Mouse (Mus musculus): ENCODE measurements at regions not wholly inside any gene's neighbourhood (a gene's known extent, or its start where the extent isn't known, plus 50 kb on each side); places are given as distances from the start of the nearest gene placed in this dataset.

- DNase-seq (ENCODE audit: inconsistent ontology term), result no peak
Measured at GRCm38 (mm10) chr1:181299826-181300225, 52.6 kb upstream of the Cnih3 start.

DNA sequence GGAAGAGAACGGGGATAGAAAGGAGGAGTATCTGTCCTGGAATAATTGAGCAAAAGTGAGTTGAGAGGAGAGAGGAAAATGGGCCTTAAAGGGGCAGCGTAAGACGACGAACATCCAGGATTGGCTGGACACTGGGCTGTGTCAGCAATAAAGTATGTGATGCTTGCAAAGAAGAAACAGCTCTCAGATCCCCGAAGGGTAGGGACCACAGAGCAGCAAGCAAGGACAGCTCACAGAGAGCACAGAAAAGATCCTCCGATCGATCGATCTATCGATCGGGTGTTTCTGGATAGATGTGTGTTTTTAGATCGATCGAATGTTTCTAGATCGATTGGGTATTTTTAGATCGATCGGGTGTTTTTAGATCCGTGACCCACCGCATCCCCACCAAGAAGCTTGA, 50.3 kb upstream of the Cnih3 start:
- no peak for DNase-seq (ENCODE audit: inconsistent ontology term)

All from Muller cell, postnatal 12 days (primary cell).